Mouse (Mus musculus) kidney, embryonic 16.5 days (tissue): Measurements from ENCODE around the gene Clcn6. TPM values are rescaled to one million over a fixed set of nuclear protein-coding genes. Genes with fewer than 3 reads are reported as not detected.
A peak's percentile ranks its signal among the peaks of the same experiment; 100 is the strongest.

ENCODE experiments used
- ATAC-seq: fragments of 200-750 bp; cut with Nextera tagmentation; 2 replicates; pipeline ENCODE4 v1.8.0; 2017; ENCODE audit warnings: moderate TSS enrichment; ENCODE audit not compliant: low FRiP score, low TSS enrichment
- H3K27ac ChIP-seq: fragments of 300-500 bp; sonication (generic); 2 replicates; pipeline ENCODE4 v1.5.1; 2014; ENCODE audit warnings: low read length
- H3K27me3 ChIP-seq: fragments of 300-500 bp; sonication (generic); 2 replicates; pipeline ENCODE4 v1.6.1; 2014; ENCODE audit warnings: low read length, control low read depth, mixed read lengths; ENCODE audit not compliant: insufficient read depth
- H3K36me3 ChIP-seq: fragments of 300-500 bp; sonication (generic); 2 replicates; pipeline ENCODE4 v1.6.1; 2014; ENCODE audit warnings: low read length, control low read depth, mixed read lengths; ENCODE audit not compliant: insufficient read depth
- H3K4me1 ChIP-seq: fragments of 300-500 bp; sonication (generic); 2 replicates; pipeline ENCODE4 v1.6.1; 2014; ENCODE audit warnings: low read length, control low read depth, mixed read lengths; ENCODE audit not compliant: insufficient read depth
- H3K4me2 ChIP-seq: fragments of 300-500 bp; sonication (generic); replicated peaks from 2 replicates; pipeline ENCODE4 v1.6.1; 2014; ENCODE audit warnings: low read depth, low read length
- H3K4me3 ChIP-seq: fragments of 300-500 bp; sonication (generic); 2 replicates; pipeline ENCODE4 v1.5.1; 2014; ENCODE audit warnings: mild to moderate bottlenecking, low read length
- H3K9ac ChIP-seq: fragments of 300-500 bp; sonication (generic); replicated peaks from 2 replicates; pipeline ENCODE4 v1.6.1; 2014; ENCODE audit warnings: low read length
- H3K9me3 ChIP-seq: fragments of 300-500 bp; sonication (generic); 2 replicates; pipeline ENCODE4 v1.6.1; 2016; ENCODE audit warnings: low read length, control low read depth
- WGBS: fragments of 180-500 bp; shearing (Covaris S2); extraction: QIAGEN DNeasy Blood & Tissue Kit; methylation state at CpG from one replicate; pipeline ENCODE4 v1.1.7; 2014; 5-methylcytosine and 5-hydroxymethylcytosine counted together
- polyA plus RNA-seq: library from polyadenylated mRNA; unstranded; fragments of >200 nt; fragmentation: Nextera tagmentation; extraction: Ambion mirVana; gene quantifications from 2 replicates; pipeline ENCODE4 v1.2.1, GENCODE M21; 2015

The Clcn6 gene
- 6.4 and 6.8 TPM in 2 replicates for polyA plus RNA-seq

GRCm38 (mm10) chr4:148038600-148039253 lies at the start of gene Clcn6, which contains the start of gene Mthfr:
Gene Clcn6 (minus strand): TSS chr4:148038821.
Gene Mthfr (plus strand): TSS chr4:148039077.
- Histone ChIP-seq H3K4me2 (peak within 1 kb of the TSS; percentile 88), H3K4me3 (peak within 1 kb of the TSS; percentile 72), H3K4me1 (peaks cover 39% of the 10 kb centered on the region), H3K27me3 (no peaks in the 10 kb centered on the region), H3K36me3 (0 out of 2 replicates have a peak, but pooled peaks cover 10% of the 10 kb centered on the region), H3K27ac (peak within 1 kb of the TSS; percentile 93), H3K9me3 (no peaks in the 10 kb centered on the region), H3K9ac (peak within 1 kb of the TSS; percentile 77)
- peak; percentile 94 for ATAC-seq
- WGBS, result under 1% methylated on average over 53 of the region's 54 CpGs

DNA sequence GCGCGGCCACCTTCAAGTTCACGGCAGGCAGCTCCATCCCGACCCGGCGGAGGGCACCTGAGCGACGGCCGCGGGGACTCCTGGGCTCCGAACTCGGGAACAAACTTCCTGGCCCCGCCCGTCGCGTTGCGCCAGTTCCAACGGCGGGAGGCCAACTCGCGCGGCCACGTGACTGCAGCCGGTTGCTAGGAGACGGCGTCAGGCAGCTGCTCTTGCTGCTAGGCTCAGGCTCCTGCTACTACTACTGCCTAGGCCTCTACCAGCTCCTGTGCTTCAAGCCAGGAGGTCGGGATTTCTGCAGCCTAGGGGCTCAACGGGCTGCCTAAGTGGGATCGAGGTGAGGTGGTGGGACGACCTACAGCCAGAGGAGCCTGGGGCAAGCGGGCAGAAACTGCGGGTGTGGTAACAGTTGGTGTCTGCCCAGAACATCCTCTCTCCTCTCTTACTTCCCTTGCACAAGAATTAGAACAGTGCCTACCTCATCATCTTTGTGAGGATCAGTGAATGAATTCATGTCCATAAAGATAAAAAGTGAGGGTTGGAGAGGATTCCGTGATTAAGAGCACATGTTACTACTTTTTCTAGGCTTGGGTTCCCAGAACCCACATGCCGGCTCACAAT lies 49.4 kb upstream of the Clcn6 start, which contains the start of gene Agtrap:
Gene Agtrap, minus strand, starts transcription at position 125 of the 621 bp plus-strand sequence.
- Histone ChIP-seq H3K9me3 (no peaks in the 10 kb centered on the region), H3K4me2 (peak within 1 kb of the TSS; percentile 83), H3K36me3 (no peaks in the 10 kb centered on the region), H3K27ac (peak within 1 kb of the TSS; percentile 68; the same call in 1 of the 2 replicates), H3K4me1 (peaks cover 35% of the 10 kb centered on the region), H3K4me3 (peak within 1 kb of the TSS; percentile 89), H3K9ac (peak within 1 kb of the TSS; percentile 89), H3K27me3 (no peaks in the 10 kb centered on the region)
- 6% methylated on average over 34 of the region's 34 CpGs for WGBS
- peak; percentile 90 for ATAC-seq

- peak overlapping the region; percentile 83 for H3K4me2 ChIP-seq
- ATAC-seq, result peak; percentile 60
- H3K36me3 ChIP-seq, result no peaks in the 10 kb centered on the region
- no peaks in the 10 kb centered on the region for H3K27me3 ChIP-seq
- 2% methylated on average over 30 of the region's 30 CpGs for WGBS
- H3K4me1 ChIP-seq, result peaks cover 38% of the 10 kb centered on the region
- H3K4me3 ChIP-seq, result peak overlapping the region; percentile 89
- peak overlapping the region; percentile 68; the same call in 1 of the 2 replicates for H3K27ac ChIP-seq
- H3K9me3 ChIP-seq, result no peaks in the 10 kb centered on the region
- H3K9ac ChIP-seq, result peak overlapping the region; percentile 89
Observed at GRCm38 (mm10) chr4:148087091-148087906, 48.7 kb upstream of the Clcn6 start.

DNA sequence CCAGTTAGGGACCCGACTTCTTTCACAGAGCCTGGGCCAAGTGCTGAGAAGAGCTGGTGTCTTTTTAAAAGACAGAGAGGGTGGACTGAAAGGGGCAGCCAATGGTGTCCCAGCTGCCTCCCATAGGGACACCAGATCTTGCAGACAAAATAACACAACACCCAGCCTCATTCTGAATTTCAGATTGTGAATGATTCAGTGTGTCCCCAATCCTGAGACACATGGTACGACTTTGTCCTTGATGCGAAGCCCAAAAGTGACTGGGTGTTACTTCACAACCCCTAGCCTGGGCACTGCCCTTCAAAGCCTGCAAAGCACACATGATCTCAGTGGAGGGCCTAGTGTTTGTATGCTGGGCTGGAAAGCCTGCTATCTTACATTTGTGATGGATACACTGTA lies 47.3 kb upstream of the Clcn6 start:
- Histone ChIP-seq H3K4me1 (peaks cover 38% of the 10 kb centered on the region), H3K4me2 (no peak overlapping the region), H3K9me3 (no peaks in the 10 kb centered on the region), H3K36me3 (peaks cover 5% of the 10 kb centered on the region), H3K27ac (no peak overlapping the region), H3K4me3 (no peak overlapping the region), H3K9ac (peak overlapping the region; percentile 15; the same call in 1 of the 2 replicates), H3K27me3 (no peaks in the 10 kb centered on the region)
- no peak for ATAC-seq
- WGBS, result 97% methylated on average over 2 of the region's 3 CpGs

- H3K4me3 ChIP-seq, result no peak overlapping the region
- peak overlapping the region; percentile 15; the same call in 1 of the 2 replicates for H3K9ac ChIP-seq
- H3K27me3 ChIP-seq, result no peaks in the 10 kb centered on the region
- ATAC-seq, result no peak
- no peaks in the 10 kb centered on the region for H3K9me3 ChIP-seq
- peaks cover 11% of the 10 kb centered on the region for H3K36me3 ChIP-seq
- WGBS, result 51% methylated on average over 10 of the region's 10 CpGs
- H3K4me2 ChIP-seq, result no peak overlapping the region
- peaks cover 38% of the 10 kb centered on the region for H3K4me1 ChIP-seq
- 0 out of 2 replicates have a peak overlapping the region, but pooled peaks have one; percentile 6 for H3K27ac ChIP-seq
Observed at GRCm38 (mm10) chr4:148085131-148085906, 46.7 kb upstream of the Clcn6 start.

DNA sequence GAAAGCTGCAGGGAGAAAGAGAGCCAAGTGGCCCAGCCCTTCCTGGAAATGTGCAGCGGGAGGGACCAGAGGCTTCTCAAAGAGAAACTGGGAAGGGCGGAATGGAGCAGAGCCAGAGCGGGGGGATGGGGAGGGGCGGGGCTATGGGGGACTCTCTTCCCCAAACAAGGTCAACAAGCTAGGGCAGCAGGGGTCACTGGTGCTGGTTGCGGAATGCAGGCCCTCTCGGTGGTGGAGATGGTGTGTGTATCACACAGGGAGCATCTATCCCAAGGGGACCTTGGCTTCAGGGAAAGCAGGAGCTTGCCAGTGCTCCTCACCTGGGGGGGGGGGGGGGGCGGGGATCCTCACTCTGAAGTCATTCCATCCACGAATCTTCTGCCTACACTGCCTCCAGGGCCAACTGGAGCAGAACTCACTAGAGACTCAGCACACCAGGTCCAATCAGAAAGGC lies 45.7 kb upstream of the Clcn6 start:
- Histone ChIP-seq H3K9ac (no peak overlapping the region), H3K9me3 (no peaks in the 10 kb centered on the region), H3K36me3 (peaks cover 15% of the 10 kb centered on the region), H3K4me2 (no peak overlapping the region), H3K4me1 (peaks cover 38% of the 10 kb centered on the region), H3K27ac (no peak overlapping the region), H3K4me3 (no peak overlapping the region), H3K27me3 (no peaks in the 10 kb centered on the region)
- ATAC-seq, result no peak
- 15% methylated on average over 7 of the region's 8 CpGs for WGBS

DNA sequence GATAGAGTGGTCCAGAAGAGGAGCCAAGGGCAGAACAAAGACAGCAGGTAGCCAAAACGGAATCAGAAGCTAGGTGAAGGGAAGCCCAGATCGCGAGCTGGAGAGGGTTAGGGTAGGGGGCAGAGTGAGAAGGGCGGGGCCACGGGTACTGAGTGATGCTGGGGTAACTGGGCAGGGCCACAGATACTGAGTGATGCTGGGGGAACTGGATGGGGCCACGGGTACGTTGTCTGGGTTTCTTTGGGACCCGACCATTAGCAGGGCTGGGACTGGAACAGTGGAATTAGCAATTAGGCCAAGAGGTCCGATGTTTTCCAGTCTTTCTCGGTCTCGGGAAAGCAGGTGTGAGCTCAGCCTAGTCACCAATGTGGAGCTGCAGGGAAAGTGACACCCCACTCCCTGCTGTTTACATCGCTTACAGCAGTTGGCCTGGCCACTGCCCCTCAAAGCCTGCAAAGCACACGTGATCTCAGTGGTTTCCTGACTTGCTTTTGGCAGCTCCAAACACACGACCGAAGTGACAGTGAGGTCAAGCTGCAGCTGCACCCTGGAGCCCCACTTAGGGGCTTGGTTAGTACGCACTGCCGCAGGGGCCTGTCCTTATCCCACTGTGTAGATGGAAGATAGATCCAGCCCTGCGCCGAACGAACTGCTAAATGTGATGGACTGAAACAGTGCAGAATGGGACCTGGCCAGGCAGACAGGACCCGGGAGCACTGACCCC lies 44.7 kb upstream of the Clcn6 start:
- H3K27ac ChIP-seq, result 0 out of 2 replicates have a peak overlapping the region, but pooled peaks have one; percentile 30

DNA sequence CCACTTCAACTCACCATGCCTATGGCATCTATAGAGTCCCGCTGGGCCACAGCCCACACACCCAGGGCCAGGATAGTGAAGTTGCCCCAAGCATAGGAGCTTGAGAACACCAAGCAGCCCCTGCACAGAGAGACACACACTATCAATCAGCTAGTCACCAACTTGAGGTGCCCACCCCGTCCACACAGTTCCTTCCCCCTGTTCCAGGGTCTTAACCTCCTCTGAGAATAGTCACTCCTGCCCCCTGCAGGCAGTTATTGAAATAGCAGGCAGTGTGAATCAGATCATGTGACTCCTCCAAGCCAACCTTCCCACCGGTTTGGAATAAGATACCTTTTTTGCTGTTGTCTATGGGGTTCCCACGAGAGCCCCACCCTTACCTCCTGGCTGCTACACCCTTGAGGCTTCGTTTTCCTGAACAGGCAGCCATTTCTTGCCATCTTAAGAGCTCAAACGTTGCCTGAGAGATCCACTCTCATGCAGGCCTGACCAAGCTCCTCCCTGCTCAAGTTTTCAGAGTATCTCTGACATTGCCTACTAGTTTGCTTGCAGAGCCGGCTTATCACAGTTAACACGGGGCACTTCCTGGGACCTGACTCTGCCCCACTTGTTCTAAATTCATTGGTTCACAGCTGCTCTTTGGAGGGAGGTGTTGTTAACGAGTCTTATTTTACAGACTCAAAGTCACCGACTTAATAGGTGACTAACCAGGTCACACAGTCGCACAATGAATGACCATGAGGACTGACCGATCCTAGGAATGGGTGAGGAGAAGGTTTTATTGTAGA lies 43.8 kb upstream of the Clcn6 start:
- H3K9me3 ChIP-seq, result no peaks in the 10 kb centered on the region
- no peak overlapping the region for H3K4me3 ChIP-seq
- no peaks in the 10 kb centered on the region for H3K27me3 ChIP-seq
- peaks cover 35% of the 10 kb centered on the region for H3K4me1 ChIP-seq
- H3K36me3 ChIP-seq, result peaks cover 15% of the 10 kb centered on the region
- WGBS, result 47% methylated on average over 12 of the region's 12 CpGs
- no peak overlapping the region for H3K4me2 ChIP-seq
- ATAC-seq, result 0 out of 2 replicates have a peak, but pooled peaks have one; percentile 5
- H3K27ac ChIP-seq, result 0 out of 2 replicates have a peak overlapping the region, but pooled peaks have one; percentile 9
- no peak overlapping the region for H3K9ac ChIP-seq

More for the DNA sequence above, 44.7 kb upstream of the Clcn6 start:
- ATAC-seq, result no peak
- no peaks in the 10 kb centered on the region for H3K27me3 ChIP-seq
- H3K4me1 ChIP-seq, result peaks cover 38% of the 10 kb centered on the region
- no peak overlapping the region for H3K9ac ChIP-seq
- WGBS, result 48% methylated on average over 21 of the region's 21 CpGs
- H3K4me3 ChIP-seq, result no peak overlapping the region
- H3K4me2 ChIP-seq, result 0 out of 2 replicates have a peak overlapping the region, but pooled peaks have one; percentile 7
- no peaks in the 10 kb centered on the region for H3K9me3 ChIP-seq
- H3K36me3 ChIP-seq, result peaks cover 15% of the 10 kb centered on the region
